Mouse (Mus musculus) monocyte, adult 5-6 weeks (primary cell): ENCODE measurements around the gene Rasgrf1. TPM values are rescaled to one million over a fixed set of nuclear protein-coding genes. Genes with fewer than 3 reads are reported as not detected.

ENCODE experiments used
- ATAC-seq: fragments of 153-309, 156-312 bp; replicated peaks from 2 replicates; pipeline ENCODE4 v1.8.0; 2017; ENCODE audit warnings: mild to moderate bottlenecking; ENCODE audit not compliant: low TSS enrichment, insufficient number of reproducible peaks, severe bottlenecking, poor library complexity, low FRiP score
- total RNA-seq: library from RNA; stranded (forward); fragments of 200-1000, 200-491, 200-594 nt; gene quantifications from 3 replicates; pipeline ENCODE4 v1.2.3, GENCODE M21; 2017

Rasgrf1 gene
- total RNA-seq, 1 experiment from 2014 or later: 0.29 TPM

DNA sequence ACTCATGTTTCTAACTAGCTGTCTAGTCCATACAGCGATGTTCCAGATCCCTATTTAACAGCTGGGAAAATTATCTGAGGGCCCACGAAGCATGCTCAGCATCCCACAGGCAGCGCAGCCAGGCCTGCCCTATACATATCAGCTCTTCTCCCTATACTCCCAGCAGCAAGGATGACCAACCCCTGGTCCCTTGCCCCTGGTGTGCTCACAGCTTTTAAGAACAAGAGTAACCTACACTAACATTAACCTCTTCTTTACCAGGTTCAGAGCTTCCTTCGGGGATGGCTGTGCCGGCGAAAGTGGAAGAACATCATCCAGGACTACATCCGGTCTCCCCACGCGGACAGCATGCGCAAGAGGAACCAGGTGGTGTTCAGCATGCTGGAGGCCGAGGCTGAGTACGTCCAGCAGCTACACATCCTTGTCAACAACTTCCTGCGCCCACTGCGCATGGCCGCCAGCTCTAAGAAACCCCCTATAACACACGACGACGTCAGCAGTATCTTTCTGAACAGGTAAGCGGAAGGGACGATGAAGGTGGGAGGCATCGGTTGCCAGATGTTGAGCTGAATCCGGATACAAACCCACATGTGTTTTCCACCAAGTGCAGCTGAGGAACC, 44.0 kb downstream of the Rasgrf1 start:
- no peak for ATAC-seq

DNA sequence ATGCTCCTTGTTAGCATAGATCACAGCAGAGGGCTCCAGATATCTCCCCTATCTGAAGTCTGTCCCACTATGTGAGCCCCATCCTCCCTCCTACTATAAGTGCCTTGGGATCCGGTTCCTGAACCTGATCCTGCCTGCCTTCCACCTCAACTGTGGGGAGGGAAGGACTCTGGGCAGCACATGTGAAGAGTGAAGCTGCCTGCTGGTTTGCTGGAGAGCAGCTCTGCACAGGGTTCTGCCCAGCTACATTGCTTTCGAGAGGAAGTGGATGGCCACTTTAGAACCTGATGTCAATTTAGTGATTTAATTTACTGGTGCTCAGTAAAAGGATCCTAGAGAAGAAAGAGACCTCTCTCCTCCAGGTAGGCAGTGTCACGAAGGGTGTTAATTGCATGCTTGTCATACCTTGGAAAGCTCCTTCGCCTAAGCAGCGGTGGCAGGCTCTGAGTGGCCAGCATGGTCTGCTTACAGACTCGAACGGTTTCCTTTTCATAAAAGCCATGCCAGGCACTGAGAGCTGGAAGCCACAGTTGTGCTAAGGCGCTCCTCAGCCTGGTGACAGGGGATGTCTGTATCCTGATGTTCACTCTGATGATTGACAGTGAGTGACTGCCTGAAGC, 45.3 kb downstream of the Rasgrf1 start:
- ATAC-seq: no peak

DNA sequence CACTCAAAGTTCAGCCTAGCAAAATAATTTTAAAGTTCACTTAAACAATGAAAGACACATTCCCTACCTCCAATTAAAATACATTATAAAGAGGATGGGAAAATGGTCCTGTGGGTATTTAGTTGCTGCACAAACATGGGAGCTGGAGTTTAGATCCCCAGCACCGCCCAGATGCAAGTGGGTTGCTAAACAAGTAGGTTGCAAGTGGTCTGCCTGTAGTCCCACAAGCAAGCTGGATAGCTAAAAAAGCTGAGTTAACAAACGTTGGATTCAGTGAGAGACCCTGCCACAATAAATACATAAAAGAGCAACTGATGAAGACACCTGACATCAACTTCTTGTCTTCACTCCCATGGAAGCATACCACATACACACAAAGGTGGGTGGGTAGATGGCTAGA, 49.3 kb downstream of the Rasgrf1 start:
- no peak for ATAC-seq

DNA sequence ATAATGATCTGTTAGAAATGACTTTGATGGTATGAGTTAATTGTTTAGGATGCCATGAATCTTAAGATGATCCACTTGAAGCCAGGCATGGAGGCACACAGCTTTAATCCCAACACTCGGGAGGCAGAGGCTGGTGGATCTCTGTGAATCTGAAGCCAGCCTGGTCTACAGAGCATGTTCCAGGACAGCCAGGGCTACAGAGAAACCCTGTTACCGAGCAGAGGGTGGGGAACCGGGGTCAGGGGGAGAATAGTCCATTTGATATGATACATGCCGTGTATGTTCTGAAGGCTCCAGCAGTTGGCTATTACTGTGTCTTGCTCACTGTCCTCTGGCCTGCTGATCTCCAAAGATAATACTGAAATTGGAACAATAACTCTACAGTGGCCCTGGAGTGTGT, 54.4 kb downstream of the Rasgrf1 start:
- no peak for ATAC-seq

DNA sequence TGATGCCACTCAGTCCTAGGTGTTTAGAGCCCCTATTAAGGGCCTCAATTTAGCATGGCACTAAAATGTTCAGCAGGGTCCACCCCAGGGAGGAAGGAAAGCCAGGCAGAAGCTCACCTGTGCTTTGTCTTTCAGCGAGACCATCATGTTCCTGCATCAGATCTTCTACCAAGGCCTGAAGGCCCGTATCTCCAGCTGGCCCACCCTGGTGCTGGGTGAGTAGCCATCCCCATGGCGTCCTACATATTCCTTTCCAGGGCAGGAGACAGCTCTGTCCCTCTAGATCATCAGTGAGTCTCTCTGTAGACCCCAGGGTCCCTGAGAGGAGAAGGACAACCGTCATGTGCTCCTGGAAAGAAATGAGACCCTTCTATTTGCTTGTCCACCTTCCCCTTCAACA, 58.0 kb downstream of the Rasgrf1 start:
- no peak for ATAC-seq

DNA sequence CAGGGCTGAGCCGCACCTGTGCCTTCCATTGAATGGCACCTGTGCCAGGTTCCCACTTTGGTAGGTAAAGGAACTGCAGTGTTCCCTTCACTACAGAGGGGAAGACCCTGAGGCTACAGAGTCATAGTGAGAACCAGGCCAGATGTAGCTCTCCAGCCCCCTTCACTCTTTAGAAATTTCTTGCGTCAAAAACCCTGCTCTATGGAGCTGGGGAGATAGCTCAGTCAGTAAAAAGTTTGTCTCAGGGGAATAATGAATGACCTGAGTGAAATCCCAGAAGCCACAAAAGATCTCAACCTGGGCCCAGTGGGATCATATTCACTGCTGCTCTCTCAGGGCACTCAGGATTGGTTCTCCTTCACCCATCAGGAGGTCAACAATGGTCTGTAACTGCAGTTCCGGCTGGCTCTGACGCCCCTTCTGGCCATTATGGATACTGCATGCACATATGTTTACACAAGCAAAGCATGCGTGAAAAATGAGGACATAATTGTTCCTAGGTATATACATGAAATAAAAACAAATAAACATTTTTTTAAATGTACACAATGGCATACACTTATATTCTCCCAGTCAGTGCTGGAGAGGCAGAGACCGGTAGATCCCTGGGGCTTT, 59.2 kb downstream of the Rasgrf1 start:
- no peak for ATAC-seq

DNA sequence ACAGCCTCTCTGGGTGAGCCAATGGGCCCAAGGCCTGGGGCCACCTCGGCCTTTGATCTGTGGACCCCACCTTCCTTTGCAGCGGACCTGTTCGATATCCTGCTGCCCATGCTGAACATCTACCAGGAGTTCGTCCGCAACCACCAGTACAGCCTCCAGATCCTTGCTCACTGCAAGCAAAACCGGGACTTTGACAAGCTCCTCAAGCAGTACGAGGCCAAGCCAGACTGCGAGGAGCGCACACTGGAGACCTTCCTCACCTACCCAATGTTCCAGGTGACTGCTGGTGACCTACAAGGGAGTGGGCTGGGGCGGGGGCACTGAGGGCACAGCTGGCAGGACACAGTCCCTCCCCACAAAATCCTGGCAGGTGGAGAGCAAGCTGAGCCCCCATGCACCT, 60.6 kb downstream of the Rasgrf1 start:
- ATAC-seq: no peak

DNA sequence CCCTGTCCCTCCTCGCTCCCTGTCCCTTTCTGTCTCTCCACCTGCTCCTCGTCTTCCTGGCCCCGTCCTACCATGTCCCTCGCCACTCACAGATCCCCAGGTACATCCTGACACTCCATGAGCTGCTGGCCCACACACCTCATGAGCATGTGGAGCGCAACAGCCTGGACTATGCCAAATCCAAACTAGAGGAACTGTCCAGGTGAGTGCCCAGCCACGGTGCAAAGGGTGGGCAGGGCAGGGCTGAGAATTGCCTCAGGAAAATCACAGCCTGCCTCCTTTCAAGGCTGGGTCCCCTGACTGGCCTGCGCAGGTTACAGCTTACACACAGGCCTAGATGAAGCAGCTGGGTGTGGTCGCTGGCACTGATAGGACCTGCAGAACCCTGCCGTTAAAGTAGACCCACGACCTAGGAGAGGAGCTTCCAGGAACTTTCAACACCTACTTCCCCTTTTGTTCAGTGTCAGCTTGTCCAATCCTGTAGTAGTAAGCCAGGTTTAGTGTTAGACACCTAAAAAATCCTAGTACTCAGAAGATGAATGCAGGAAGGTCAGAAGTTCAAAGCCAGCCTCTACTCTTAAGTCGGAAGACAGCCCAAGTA, 61.3 kb downstream of the Rasgrf1 start:
- no peak for ATAC-seq

DNA sequence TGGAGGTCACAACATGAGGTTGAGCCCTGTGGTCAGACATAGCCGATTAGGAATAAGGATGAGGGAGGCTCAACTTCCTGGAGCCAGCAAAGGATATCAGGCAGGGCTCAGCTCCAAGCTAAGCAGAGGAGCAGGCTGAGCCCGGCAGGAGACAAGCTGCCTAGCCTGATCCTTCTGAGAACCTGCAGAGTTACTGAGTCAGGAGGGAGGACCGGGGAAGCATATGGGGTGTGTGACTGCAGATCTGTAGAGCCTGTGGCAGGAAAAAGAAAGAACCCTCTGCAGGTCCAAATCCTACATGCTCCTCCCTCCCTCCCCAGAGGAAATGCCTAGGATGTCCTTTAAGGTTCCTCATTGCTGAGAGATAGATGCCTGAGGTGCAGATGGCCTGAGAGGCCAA, 62.6 kb downstream of the Rasgrf1 start:
- ATAC-seq: no peak

DNA sequence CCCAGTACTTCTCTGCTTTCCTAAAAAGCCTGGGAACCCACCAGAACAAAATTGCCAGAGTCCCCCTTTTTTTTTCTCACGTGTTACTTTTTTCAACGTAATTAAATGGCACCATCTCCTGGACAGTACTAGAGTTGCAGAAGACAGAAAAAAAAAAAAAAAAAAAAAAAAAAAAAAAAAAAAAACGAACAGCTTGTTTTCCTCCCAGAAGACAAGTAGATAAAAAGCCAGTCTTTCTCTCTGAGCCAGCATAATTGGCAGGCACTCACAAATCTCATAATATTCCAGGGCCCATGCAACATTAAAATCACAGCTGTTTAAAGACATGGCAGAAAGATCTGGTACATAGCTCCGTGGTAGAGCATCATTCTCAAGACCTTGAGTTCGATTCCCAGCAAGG, 64.1 kb downstream of the Rasgrf1 start:
- ATAC-seq: no peak

DNA sequence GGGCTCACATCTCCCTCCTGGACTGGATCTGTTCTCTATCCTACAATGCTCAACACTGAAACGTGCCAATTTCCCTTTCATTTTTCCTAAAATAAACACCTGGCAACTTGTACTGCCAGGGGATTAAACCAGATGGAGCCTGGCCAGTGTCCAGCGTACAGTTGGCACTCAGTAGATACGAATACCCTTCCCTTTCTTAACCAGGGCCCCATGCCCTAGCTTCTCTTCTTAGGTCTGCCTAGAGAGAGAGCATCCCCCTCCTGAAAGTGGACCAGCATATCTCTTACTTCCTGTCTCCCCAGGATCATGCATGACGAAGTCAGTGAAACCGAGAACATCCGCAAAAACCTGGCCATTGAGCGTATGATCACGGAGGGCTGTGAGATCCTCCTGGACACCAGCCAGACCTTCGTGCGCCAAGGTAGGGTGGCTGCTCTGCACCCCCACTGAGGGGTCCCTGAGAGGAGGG, 64.8 kb downstream of the Rasgrf1 start:
- ATAC-seq: no peak

DNA sequence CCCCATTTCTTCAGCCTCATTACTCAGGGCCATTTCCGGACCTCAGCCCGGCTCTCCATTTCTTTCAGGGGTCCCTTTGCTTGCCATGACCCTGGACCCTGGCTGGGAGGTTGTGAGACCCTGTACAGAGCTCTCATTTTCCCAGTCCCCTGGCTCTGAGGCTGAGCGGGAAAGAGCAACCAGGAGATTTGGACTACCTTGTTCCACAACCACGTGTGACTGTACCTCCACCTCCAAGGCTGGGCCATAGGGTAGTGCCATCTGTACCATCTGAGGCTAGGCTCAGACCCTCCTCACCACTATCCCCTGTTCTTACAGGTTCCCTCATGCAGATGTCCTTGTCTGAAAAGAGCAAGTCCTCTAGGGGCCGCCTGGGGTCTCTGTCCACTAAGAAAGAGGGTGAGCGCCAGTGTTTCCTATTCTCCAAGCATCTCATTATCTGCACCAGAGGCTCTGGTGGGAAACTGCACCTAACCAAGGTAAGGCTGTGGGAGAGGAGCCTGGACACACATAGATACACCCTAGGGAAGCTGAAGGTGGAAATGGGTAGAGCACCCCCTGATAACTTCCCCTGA, 66.7 kb downstream of the Rasgrf1 start:
- ATAC-seq: no peak

DNA sequence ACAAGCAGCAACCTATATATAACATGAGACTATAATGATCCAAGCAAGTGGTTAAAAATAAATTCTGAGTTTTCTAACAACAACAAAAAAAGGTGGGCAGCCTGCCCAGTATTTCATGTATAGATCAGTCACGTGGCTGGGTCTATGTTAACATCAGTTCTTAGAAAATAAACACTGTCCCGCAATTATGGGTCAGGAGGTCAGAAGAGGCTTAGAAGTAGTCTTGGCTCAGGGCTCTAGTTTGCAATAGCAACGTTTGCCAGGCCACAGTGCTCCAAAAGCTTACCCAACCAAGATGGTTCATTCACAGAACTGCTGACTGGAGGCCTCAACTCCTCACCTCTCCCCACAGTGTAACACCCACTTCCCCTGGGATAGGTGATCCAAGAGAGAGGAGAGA, 69.5 kb downstream of the Rasgrf1 start:
- no peak for ATAC-seq

DNA sequence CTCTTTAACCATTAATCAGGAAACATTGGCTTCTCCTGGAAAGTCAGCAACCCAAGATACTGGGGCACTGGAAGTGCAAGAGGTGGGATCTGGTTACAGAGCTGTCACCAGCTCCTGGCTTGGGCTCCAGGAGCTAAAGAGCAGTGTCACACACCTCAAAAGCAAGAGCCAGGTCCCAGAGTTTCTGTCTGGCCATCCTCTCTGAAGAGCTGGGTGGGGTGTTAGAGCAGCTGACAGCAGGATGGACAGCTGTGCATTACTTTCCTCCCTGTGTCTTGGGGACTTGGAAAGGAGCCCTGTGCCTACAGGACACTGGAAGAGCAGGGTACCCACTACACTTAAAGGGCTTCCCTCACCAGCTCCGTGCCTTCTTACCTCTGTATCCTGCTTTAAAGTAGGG, 72.5 kb downstream of the Rasgrf1 start:
- no peak for ATAC-seq

DNA sequence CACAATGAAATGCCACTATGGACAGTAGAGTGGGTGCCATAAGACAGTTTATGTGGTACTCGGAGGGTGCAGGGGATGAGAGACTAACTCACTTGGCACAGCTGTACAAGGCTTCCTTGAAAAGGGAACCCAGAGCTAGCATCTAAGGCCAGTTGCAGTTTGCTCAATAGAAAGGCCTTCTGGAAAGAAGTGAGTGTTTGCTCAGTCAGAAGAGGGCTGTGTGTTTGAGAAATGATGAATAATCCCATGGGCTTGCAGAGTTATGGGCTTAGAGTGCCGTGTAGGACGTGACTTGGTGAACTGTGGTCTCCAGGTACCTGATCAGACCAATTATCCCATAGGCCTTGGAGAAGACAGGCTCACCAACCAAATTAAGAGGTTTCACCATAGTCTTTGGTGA, 78.3 kb downstream of the Rasgrf1 start:
- ATAC-seq: no peak

DNA sequence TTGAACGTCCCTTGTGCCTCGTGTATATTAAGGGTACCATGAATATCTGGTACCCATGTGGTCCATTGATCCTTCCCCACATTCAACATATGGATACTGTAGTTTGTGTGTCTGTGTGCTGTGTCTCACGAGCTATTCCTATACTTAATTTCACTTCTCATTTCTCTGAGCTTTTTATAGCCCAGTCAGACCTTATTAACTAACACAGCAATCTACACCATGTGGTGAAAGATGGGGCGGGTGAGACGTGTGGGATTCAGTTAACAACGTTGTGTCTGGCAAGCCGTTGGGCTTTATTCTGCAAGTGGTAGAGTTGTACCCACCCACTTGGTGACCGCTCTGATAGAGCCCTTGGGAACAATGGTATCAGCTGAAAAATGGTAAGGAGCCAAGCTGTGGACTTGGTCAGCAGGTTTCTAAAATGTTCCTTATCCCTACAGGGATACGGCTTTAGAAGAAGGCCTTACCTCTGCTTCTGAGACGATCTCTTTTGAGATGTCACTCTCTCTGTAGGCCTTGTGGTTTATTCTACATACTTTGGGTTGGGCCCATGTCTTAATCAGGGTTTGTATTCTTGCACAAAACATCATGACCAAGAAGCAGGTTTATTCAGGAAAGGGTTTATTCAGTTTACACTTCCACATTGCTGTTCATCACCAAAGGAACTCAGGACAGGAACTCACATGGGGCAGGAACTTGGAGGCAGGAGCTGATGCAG, 79.3 kb downstream of the Rasgrf1 start:
- peak; percentile 57; the same call in 1 of the 2 replicates for ATAC-seq

DNA sequence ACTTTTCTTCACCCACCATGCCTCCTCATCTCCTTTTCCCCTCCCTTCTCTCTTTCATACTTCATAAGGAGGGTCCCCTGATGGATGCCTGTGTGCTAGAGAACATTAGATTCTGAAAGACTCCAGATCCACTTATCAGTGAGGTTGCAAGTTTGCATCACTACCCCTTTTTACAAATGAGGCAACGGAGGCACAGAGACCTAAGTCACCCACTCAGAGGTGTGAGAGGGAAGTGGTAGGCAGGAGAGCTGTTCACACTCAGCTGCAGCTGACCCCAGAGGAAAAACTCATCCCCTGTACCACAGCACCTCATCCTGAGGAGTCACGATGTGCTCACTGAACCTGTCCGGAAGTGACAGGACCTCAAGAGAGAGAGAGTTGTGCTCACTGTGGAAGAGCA, 96.7 kb downstream of the Rasgrf1 start:
- no peak for ATAC-seq

DNA sequence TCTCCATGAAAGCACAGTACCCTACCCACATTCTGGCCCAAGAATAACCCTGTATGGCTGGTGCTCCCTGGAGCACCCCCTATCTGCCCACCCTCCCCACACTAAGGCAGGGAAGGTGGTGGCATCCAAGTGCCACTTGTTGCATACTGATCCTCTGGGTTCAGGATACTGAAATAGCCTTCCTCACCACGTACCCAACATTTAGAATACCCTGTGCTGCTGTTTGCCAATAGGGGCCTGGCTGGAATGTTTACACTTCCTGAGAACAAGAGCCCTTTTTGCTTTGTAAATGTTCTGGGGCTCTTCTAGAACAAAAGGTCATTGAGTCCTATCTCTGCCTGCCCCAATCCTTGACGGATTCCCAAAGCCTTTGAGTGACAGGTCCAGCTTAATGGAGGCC, 97.4 kb downstream of the Rasgrf1 start:
- no peak for ATAC-seq

DNA sequence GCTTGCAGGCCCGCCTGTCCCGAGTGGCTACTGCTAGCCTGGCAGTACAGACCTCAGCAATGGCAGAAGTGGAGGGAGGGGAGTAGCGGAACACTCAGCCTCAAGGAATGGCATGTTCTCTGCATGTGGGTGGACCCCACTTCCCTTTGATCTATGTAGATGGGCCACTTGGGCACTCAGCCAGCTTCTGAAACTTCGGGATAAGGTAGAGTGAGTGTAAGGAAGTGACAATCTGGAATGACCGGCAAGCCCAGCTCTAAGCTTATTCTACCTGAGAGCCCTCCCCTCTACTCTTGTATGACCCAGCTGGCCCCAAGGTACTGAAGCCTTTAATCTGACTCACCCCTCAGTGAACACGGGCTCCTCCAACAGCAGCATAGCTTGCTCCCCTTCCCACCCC, 98.4 kb downstream of the Rasgrf1 start:
- no peak for ATAC-seq
